Mouse (Mus musculus) thymus, adult 2 months (tissue): ENCODE measurements around the gene Det1.

Source experiments
- CTCF ChIP-seq: fragments of 200-500 bp; IDR thresholded peaks from 2 replicates; pipeline ENCODE4 v1.5.1; 2012; ENCODE audit warnings: mild to moderate bottlenecking, control low read depth, low read length, moderate library complexity, borderline replicate concordance; ENCODE audit not compliant: control insufficient read depth, poor library complexity, insufficient read depth; ENCODE audit errors: extremely low read depth
- POLR2A ChIP-seq: fragments of 200-500 bp; IDR thresholded peaks from 2 replicates; pipeline ENCODE4 v1.6.1; 2012; ENCODE audit warnings: mild to moderate bottlenecking, low read length, control low read depth, moderate library complexity; ENCODE audit not compliant: control insufficient read depth, poor library complexity, insufficient read depth; ENCODE audit errors: extremely low read depth

- TF ChIP-seq POLR2A (no peak), CTCF (no peak)
These were observed 50.4 kb downstream of the Det1 start for GRCm38 (mm10) chr7:78796624-78797023.
